Mouse (Mus musculus) gastrocnemius, adult 8-10 months (tissue): ENCODE measurements around the gene Sp100. TPM values are rescaled to one million over a fixed set of nuclear protein-coding genes. Genes with fewer than 3 reads are reported as not detected.
"Not testable (repeated sequence)": the region's sequence is repeated elsewhere in the genome, so short reads cannot be mapped to it uniquely, and the experiment has no call there.

Source experiments
- DNase-seq, 2 experiments: peaks; one replicate each; pipeline ENCODE4 v3.0.0; 2022; ENCODE audit warnings: low spot score in 2 of 2
- total RNA-seq, 4 experiments: library from RNA; stranded (reverse); gene quantifications; 2 replicates each; pipeline ENCODE4 v1.2.4; 2022

Sp100 gene
- 1 to 10 TPM; 3.7 to 6.8 (median 5.7) TPM for total RNA-seq

DNA sequence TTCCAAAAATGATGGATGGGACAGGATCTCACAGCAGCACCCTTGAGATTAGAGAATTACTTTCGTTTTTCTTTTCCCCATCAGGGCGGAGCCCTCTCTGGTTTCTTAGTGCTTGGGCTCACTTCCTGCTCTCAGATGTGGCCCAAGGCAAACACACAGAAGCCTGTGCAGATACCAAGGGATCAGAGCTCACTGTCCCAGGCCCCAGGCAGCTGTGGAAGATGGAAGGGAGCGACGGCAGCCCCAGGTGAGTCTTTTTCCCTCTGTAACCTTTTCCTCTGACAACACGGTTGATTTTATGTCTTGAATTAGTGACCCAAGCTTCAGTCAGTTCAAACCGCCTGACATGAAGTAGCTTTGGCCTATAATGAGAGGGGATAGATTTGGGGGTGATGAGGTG lies at the start of gene Sp100:
Gene Sp100 (plus strand): TSS at position 108 of the 400 bp plus-strand sequence.
- DNase-seq = not testable (repeated sequence)

DNA sequence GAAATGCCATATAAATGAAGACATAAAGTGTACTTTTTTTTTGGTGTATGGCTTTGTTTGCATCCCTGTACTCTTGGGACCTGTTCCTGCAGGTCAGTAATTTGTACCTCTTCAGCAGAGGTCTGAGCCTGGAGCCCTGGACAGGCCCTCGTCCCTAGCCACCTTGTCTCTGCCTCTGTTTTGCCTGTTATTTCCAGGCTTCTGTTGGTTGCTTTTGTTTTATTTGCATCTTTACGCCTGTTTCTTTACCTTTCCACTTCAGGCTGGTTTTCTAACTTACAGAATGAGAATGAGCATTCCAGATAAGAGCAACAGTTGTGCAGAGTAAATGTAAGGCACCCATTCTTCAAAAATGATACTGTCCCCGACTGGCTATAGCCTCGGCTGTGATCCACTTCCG lies 49.7 kb upstream of the Sp100 start, which contains the start of gene Sp140:
Gene Sp140 (plus strand): TSS at position 301 of the 400 bp plus-strand sequence.
- not testable (repeated sequence) for DNase-seq

DNA sequence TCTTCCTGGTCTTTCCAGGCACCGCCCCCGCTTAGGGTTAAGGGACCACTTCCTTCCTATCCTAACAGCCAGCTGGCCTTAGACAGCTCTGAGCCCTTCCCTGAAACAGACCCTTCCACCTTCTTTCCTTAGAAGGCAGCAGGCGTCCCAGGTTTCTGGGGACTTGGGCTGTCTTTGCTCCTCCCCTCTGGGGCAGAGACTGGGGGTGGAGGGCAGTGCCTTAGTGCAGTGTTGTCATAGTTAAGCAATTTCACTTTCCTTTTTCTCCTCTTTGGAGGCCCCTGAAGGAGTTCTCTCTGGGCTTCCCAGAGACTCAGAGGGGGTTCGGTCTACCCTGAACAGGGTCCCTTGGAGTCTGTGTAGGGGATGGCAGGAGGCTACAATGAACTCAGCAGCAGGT lies 49.0 kb upstream of the Sp100 start:
- not testable (repeated sequence) for DNase-seq

DNA sequence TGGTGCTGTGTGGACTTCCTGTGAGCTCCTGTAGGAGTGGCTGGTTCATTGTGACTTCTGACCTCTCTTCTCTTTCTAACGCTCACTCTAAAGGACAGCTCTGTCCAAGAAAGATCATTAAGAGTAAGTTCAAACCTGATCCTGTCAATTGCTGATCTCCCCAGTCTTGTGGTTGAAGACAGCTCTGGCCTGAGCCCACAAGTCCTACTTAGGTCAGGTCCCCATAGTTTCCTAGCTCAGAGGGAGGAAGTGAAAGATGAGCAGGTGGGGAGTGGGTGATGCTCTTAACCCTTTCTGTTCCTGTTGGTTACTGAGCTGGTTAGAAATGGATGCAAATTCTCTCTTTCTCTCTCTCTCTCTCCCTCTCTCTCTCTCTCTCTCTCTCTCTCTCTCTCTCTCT lies 45.4 kb upstream of the Sp100 start:
- not testable (repeated sequence) for DNase-seq

DNA sequence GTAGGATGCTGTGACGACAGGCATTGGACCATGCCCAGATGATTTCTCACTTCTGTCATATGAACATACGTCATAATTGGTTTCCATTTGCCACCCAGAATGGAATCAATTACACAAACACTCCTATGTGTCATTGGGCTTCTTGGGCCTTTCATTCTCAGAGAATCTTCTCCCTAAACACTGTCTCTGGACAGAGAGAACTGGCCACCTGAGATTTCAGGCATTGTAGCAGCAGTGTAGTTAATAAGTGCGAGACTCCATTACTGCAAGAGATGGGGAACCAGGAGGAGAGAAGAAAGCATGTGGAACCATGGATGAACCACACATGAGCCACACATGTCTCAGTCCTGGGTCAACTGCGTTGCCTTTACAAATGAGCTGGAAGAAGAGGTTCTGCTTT lies 41.4 kb upstream of the Sp100 start:
- DNase-seq = not testable (repeated sequence)

DNA sequence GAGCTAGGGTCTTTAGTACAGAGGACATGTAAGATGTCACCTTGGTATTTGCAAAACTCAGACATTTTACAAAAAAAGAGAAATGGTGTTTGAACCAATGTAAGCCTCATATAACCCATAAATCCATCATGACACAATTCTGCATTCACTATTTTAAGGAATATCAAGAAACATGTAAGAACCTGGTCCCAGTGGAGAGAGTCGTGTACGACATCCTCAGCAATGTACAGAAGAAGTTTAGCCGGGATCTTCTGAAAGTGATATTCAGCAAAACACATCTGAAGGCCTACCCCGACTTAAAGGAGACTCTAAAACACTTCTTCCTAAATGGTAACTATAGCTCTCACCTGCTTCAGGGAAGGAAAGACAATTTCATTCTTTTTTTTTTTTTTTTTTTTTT lies 39.2 kb upstream of the Sp100 start:
- not testable (repeated sequence) for DNase-seq

DNA sequence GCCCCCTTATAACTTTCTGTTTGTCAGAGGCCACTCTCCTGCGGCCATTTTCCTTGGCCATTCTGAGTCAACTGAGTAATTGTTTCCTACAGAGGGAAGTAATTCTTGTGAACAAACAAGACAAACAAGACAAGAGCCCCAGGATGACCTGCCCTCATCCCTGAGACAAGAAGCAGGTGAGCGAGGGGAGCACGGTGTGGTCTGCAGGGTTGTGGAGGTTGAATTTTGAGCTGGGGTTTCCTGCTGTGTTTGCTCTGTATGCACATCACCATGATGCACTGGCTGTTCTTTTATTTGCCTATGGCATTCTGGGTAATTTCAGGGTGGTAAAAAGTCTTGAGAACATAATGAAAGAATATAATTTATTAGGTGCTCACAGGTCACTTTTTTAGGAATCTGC lies 34.7 kb upstream of the Sp100 start:
- DNase-seq = not testable (repeated sequence)

DNA sequence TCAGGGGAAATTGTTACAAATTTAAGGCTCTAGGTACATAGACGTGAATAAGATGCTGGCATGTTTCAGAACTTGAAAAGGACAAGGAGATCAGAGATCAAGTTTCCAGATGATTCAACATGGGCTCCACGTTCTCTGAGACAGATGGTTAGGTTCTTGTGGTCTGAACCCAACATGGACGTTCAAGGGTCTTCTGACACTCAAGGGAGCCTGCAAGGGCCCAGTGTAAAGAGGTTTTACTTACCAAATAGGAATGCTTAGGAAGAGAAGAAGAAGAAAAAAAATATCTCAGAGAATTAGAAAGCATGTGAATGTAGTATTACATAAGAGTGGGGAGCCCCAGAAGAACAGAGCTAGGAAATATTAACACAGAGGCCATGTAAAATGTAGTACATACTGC lies 34.0 kb upstream of the Sp100 start:
- DNase-seq = not testable (repeated sequence)

DNA sequence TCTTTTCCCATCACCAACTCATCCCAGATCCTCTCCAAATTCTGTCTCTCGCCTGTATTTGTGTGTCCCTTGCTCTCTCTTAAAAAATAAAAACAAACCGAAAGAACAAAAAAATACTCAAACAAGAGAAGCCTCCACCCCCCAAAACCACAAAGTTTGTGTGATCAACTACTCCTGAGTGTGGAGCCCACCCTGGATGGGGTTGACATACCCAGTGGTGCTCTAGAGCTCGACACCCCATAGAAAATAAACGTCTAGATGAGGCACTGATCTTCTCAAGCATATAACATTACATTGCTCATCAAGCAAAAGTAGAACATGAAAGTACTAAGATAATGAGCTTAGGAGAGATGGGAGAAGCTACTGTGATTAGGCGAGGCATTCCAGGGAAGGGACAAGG lies 32.6 kb upstream of the Sp100 start:
- not testable (repeated sequence) for DNase-seq

DNA sequence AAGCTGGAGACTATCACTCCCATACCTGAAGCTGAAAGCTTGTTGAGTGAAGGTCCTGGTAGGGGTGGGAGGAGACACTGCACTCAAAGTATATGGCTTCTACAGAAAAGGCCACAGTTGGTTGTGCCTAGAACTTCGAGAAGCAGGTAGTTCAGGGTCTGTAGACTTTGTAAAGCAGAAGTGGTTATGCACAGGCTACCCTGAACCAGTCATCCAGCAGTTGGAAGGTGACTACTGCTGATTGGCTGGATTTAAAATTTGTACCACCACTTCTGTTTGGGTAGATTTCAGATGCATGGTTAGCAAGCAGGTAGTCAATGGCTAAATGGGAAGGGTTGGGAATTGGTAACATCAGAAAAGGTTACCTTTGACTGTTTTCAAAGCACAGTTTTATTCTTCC lies 31.1 kb upstream of the Sp100 start:
- not testable (repeated sequence) for DNase-seq

DNA sequence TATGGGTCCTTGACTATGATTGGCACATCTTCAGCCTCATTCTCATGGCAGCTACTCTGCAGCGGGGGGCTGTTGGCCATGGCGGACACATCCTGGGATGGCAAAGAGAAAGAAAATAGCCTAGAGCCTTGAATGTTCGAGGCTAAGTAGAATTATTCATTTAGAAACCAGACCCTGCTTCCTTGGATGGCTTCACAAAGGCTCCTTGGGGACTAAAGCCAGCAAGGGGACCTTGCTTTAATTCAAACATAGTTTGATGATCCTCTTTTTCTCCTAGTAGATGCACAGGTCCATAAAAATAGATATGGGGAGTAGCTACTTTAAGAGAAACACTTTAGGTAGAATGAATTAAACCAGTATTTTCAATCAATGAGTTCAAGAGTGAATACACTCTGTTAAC lies 12.9 kb upstream of the Sp100 start:
- DNase-seq = not testable (repeated sequence)

DNA sequence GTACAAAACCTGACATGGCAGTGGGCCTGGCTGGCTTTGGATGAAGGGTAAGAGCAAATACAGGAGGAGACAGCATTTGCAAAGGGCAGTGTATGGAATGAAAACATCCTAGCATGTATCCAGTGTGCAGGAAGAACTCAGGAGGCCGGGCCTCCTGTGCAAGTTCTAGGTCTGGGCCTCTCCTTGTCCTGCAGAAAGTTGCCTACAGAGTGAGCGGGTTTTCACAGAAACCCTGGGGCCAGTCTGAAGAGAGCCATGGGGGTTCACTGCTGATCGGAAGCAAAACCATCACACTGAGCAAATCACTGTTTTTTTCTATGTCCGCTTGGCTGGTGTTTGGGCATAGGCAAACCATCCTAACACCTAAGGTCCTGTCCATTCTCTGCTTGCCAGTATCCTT lies 11.6 kb upstream of the Sp100 start:
- DNase-seq = not testable (repeated sequence)

DNA sequence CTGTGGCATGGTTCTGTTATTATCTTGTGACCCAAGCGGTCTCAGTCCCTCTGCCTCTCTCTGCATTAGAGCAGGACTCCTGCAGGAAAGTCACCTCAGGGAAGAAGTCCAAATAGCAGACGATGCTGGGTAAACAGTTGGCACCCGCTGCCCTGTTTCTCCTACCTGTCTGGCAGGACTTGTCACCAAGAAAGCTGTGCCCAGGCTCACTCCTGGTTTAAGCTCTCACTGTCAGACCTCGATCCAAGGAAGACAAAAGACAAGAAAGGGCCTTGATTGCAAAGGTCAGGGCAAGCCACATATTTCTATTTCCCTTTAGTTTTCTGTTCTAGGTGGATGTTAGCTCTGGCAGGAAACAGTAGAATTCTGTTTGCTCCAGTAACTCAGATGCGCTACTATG lies 736 bp downstream of the Sp100 start:
- not testable (repeated sequence) for DNase-seq

DNA sequence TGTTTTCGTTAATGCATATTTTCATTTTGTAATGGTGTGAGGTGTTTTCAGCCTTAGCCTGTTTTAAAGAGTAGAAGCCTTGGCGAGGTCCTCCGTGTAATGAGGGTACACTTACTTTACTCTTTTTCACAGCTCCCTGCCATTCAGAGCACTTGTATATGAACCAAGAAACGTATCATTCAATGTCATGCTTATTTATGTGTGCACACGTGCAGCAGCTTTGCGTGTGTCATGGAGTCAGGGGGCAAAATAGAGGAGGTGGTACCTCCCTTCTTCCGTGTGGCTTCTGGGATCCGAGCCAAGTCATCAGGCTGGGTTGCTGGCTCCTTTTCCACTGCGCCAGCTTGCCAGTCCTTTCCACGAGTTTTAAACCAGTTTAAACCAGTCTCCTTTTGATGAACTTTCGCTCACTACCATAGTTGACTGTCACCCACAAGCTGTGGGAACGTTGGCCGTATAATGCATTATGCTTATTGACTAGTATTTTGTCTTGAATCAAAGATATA lies 2.0 kb downstream of the Sp100 start:
- DNase-seq = not testable (repeated sequence)

DNA sequence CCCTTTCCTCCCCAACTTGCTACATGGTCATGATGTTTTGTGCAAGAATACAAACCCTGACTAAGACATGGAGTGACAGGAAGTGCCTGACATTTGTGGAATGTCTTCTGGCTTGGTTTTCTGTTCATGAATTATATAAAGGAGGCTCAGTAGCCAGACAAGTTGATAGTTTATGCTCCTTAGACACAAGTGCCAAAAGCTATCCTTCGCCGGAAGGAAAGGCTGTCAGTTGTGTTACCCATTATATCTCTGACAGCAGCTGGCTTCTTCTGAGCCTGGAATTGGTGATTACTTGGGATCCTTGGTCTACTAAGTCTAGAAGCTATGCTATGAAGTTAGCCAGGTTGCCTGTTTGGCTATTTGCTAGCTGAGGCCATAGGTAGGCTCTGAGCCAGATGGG lies 7.4 kb downstream of the Sp100 start:
- DNase-seq = not testable (repeated sequence)

DNA sequence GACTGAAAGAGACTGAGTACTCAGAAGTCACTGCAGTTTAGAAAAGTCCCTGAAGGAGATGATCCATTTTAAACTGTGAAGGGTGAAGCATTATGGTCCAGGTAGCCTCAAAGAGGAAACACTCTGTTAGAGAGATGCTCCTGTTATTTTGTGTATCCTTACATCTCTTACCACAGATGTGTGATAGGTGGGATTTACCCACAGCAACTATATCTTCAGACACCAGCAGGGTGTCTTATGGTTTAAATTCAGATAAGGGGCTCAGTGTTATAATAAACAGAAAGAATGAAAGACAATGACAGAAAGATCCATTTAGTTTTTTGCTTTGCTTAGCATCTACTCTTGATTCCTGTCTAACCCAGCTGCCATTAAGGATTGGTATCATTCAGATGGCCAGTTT lies 14.5 kb downstream of the Sp100 start:
- DNase-seq = no peak

DNA sequence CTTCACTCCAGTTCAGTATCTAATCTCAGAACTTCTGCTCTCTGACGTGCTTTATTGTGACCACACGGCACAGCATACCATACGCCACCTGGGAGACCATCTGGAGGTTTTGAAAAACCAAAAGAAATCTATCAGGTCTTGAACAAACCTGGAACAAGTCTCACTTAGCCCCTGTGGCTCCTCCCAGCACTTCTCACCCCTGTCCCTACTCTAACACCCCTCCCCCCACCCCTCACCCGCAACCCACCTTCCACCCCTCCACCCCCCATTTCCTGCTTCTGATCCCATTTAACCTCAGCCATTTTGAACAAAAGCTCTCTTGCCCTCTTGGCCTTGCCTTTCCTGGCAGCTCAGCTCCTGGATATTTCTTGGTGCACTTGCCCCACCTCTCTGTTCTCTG lies 30.4 kb downstream of the Sp100 start:
- no peak for DNase-seq

DNA sequence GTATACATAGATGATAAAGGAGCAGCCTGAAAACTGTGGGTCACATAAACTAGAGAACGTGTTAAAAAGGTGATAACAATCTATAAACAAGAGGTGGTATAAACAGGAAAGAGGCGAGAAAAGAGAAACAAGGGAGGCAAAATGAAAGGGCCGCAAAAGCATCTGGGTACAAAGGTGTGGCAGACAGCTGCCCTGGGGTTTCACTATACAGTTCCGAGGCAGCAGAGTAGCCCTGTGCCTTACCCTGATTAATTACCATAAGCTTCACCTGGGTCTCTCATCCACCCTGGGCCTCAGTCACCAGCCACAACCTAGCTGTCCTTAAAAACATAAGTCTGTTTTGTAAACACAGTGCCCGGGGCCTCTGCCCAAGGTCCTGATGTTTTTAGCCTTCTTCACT lies 36.9 kb downstream of the Sp100 start:
- no peak for DNase-seq

DNA sequence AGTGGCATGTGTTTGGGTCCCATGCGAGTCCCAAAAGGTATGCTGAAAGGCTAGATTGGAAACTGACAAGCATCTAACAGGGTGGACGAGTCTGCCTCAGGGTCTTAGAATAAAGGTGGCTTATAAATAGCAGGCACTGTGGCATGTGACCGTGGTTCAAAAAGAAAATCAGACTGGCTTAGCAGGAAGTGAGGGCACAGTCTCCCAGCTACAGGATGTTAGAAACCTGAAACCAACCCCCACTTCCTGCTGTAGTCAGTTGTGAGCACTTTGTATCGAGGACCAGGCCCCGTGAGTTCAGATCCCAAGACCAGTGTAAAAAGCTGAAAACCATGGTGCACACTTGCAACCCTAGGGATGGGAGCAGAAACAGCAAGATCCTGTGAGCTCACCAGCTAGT lies 37.6 kb downstream of the Sp100 start:
- DNase-seq = no peak

DNA sequence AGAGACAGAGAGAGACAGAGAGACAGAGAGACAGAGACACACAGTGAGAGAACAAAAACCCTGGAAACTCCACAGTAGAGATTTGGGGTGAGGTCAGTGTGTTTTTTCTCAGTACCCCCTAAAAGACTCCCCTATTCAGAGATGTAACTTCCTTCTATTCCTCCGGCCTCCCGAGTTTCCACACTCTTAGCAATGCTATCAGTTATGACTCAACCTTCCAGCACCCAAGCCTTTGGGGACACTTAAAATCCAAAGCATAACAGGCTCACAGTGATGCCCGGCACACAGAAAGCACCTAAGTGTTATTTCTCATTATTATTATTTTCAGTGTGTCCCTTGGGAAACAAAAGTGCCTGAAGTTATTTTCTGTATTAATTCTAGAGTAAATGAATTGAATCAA lies 40.8 kb downstream of the Sp100 start:
- no peak for DNase-seq

DNA sequence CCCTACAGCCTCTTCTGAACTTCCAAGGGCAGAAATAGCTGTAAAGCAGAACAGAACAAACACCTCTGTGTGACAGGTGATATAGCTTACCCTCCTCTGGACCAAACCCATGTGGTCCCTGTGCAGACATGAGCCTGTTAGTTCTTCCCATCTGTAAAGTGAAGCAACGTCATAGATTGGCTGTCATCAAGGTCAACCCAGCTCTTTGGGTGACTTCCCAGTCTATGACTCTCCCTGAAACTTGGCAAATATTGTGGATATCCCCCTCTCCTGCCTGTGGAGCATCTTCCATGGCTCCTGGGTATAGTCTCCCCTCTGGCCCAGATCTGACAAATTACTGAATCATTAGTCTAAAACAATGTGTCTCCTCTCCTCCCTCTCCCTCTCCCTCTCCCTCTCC lies 42.5 kb downstream of the Sp100 start:
- no peak for DNase-seq

DNA sequence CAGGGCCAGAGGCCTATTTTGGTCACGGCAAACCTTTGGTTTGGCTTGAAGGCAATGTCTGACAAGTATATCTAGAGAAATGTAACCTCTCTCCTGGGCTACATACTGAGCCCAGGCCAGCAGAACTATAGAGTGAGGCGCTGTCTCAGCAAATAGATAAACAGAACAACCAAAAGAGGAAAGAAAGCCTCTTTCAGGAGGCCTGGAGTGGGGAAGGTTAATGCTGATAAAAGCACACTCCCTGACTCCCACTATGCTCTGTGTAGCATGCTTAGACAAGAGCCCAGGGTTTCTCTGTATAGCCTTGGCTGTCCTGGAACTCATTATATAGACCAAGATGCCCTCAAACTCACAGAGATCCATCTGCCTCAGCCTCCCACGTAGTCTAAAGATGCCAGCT lies 43.5 kb downstream of the Sp100 start:
- DNase-seq = no peak

DNA sequence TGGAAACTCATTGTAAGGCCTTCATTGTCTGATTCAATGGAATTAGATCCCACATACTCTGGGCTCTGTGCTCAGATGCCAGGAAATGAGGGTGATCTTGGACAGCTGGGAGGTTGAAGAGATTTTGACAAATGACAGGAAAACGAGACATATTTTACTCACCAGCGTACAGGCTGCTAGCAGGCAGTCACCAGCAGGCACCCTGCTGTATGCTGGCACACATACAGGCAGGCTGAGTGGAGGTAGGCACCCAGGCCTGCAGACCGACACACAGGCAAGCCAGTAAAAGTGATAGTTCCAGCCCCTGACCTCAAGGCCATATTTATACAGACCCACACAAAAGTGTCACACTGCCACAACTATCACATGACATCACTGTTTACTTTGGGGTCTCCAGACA lies 45.9 kb downstream of the Sp100 start:
- no peak for DNase-seq
